Mouse (Mus musculus) v-Abl transformed pro-B cells (cell line): Measurements from ENCODE around the gene Eif2b1.

Experiments
- in situ Hi-C, 2 experiments: fragments of 400-800 bp; cut with MboI; formaldehyde crosslinking; loops; one replicate each; pipeline ENCODE4 v1.15.1; 2025; ENCODE audit not compliant: unreplicated experiment in 2 of 2

Gene Eif2b1

DNA sequence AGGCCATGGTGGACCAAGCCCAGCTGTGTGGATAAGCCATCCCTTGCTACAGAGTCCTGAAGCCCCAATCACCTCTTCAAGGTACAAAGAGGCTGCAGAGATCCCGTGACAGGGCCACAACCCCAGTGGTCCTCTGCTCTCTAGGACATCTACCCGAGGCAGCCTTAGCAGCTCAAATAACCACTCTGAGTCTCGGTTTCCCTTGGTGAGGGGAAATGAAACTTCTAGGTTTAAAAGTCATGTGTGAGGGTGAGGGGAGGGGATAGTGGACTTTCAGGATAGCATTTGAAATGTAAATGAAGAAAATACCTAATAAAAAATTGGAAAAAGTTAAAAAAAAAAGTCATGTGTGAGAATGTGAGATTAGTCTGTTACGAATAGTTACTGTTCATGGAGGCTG lies 57.3 kb downstream of the Eif2b1 start:
- in situ Hi-C loops: no loop called here
